20 mouse cellular contexts compared by ENCODE assay signal in genomic region chr5:134497026-134497425, GRCm38 (mm10). TPM values are rescaled to one million over a fixed set of nuclear protein-coding genes. Genes with fewer than 3 reads are reported as not detected.
DNase-seq lines count a peak whose midpoint lies in the region; ATAC-seq and TF ChIP-seq lines count a peak whose summit lies in the region.
"Had no signal": no experiment of that assay in that cellular context is flagged by ENCODE, and none has a peak within 500 bp of the region (broad histone marks: within the 10 kb centered on the region; RNA-seq: fewer than 3 reads in every experiment).

No protein-coding gene starts in this region.

- peak; percentile 81 for DNase-seq in heart, adult 11 months
- DNase-seq in heart, adult 8-10 months (ENCODE audit: low spot score), result no peak
- DNase-seq: adrenal gland, adult 2 months; adrenal gland, postnatal 10 days; adrenal gland, postnatal 25 days; cerebellum, adult 11 months; cerebellum, adult 18-20 months; cerebellum, adult 8-10 months; cerebellum, adult 9-11 months; cerebellum, postnatal 14 days; cerebellum, postnatal 36 days; embryo, embryonic 11 days had no signal

- 0 out of 2 replicates have a peak overlapping the region, but pooled peaks have one; percentile 0 for H3K27ac ChIP-seq in intestine, postnatal 0 days (ENCODE audit: low read depth, low read length)
- H3K27ac ChIP-seq in intestine, embryonic 15.5 days, result no peak overlapping the region
- H3K27ac ChIP-seq: embryonic facial prominence, embryonic 13.5 days; embryonic facial prominence, embryonic 15.5 days; forebrain, embryonic 10.5 days; forebrain, embryonic 13.5 days; forebrain, embryonic 15.5 days had no signal

- H3K4me1 ChIP-seq in intestine, postnatal 0 days (replicated peaks; ENCODE audit: control insufficient read depth, insufficient read depth, low read length), result no peaks in the 10 kb centered on the region
- peaks cover 3% of the 10 kb centered on the region; the same call in 1 of the 2 replicates for H3K4me1 ChIP-seq in intestine, embryonic 15.5 days (replicated peaks)
- H3K4me1 ChIP-seq: forebrain, embryonic 13.5 days; forebrain, embryonic 15.5 days had no signal

- no peak overlapping the region for H3K4me2 ChIP-seq in intestine, postnatal 0 days (replicated peaks; ENCODE audit: low read depth)
- no peak overlapping the region for H3K4me2 ChIP-seq in intestine, embryonic 15.5 days (replicated peaks)
- H3K4me2 ChIP-seq: embryonic facial prominence, embryonic 13.5 days; embryonic facial prominence, embryonic 15.5 days; forebrain, embryonic 13.5 days; forebrain, embryonic 15.5 days had no signal

- no peak overlapping the region for H3K9ac ChIP-seq in intestine, postnatal 0 days (ENCODE audit: low read depth, low read length)
- H3K9ac ChIP-seq in intestine, embryonic 15.5 days, result no peak overlapping the region
- H3K9ac ChIP-seq: embryonic facial prominence, embryonic 13.5 days; embryonic facial prominence, embryonic 15.5 days; forebrain, embryonic 13.5 days; forebrain, embryonic 15.5 days had no signal

- H3K9me3 ChIP-seq in intestine, postnatal 0 days (ENCODE audit: control insufficient read depth), result no peaks in the 10 kb centered on the region
- no peaks in the 10 kb centered on the region for H3K9me3 ChIP-seq in intestine, embryonic 15.5 days
- H3K9me3 ChIP-seq: embryonic facial prominence, embryonic 13.5 days; embryonic facial prominence, embryonic 15.5 days; forebrain, embryonic 10.5 days; forebrain, embryonic 13.5 days; forebrain, embryonic 15.5 days had no signal

- ATAC-seq in intestine, postnatal 0 days, result no peak
- no peak for ATAC-seq in intestine, embryonic 15.5 days
- ATAC-seq: forebrain, embryonic 13.5 days; forebrain, embryonic 15.5 days had no signal

- peaks cover 57% of the 10 kb centered on the region for H3K36me3 ChIP-seq in intestine, postnatal 0 days (ENCODE audit: control insufficient read depth, insufficient read depth)
- H3K36me3 ChIP-seq in intestine, embryonic 15.5 days, result peaks cover 20% of the 10 kb centered on the region

- no peak overlapping the region for H3K4me3 ChIP-seq in intestine, postnatal 0 days (ENCODE audit: low read depth, low read length)
- no peak overlapping the region for H3K4me3 ChIP-seq in intestine, embryonic 15.5 days (replicated peaks)
- H3K4me3 ChIP-seq: embryonic facial prominence, embryonic 13.5 days; embryonic facial prominence, embryonic 15.5 days; erythroblast, embryonic 14.5 days; forebrain, embryonic 10.5 days; forebrain, embryonic 13.5 days; forebrain, embryonic 15.5 days had no signal

- no peaks in the 10 kb centered on the region for H3K27me3 ChIP-seq in intestine, postnatal 0 days (replicated peaks; ENCODE audit: control insufficient read depth, insufficient read depth, low read length)
- no peaks in the 10 kb centered on the region for H3K27me3 ChIP-seq in intestine, embryonic 15.5 days (replicated peaks)
- H3K27me3 ChIP-seq: embryonic facial prominence, embryonic 13.5 days; embryonic facial prominence, embryonic 15.5 days; forebrain, embryonic 13.5 days; forebrain, embryonic 15.5 days had no signal

- 96% methylated on average over 5 of the region's 5 CpGs for WGBS in intestine, postnatal 0 days
- 95% methylated on average over 5 of the region's 5 CpGs for WGBS in intestine, embryonic 15.5 days

- no peak for TF ChIP-seq CTCF in intestine, postnatal 0 days (IDR thresholded peaks at IDR 0.05; ENCODE audit: low read depth)

RNA-seq across cellular contexts. Expression of gene Gtf2ird1, which starts 40.5 kb away (rescaled TPM):
- total RNA-seq in heart, adult 8-10 months (2022), result 10 to 100 TPM; 20.9 to 28.3 (median 24.5) TPM
- polyA plus RNA-seq in intestine, postnatal 0 days (2015; fragmentation: Nextera tagmentation; extraction: Ambion mirVana), result 42.8 and 46.8 TPM in 2 replicates
- 81.6 and 84.4 TPM in 2 replicates for polyA plus RNA-seq in intestine, embryonic 15.5 days (2015; fragmentation: Nextera tagmentation; extraction: Ambion mirVana)

RNA-seq across cellular contexts. Expression of gene Clip2, which starts 55.2 kb away (rescaled TPM):
- total RNA-seq in heart, adult 8-10 months (2022), result 1 to 10 TPM; 4.5 to 6.8 (median 5.4) TPM
- polyA plus RNA-seq in intestine, postnatal 0 days (2015; fragmentation: Nextera tagmentation; extraction: Ambion mirVana), result 2.6 and 3.1 TPM in 2 replicates
- polyA plus RNA-seq in intestine, embryonic 15.5 days (2015; fragmentation: Nextera tagmentation; extraction: Ambion mirVana), result 3.6 and 3.9 TPM in 2 replicates
